Mouse (Mus musculus) brown adipose tissue, adult 24 weeks (tissue): Measurements from ENCODE around the gene Atxn7l1. TPM values are rescaled to one million over a fixed set of nuclear protein-coding genes. Genes with fewer than 3 reads are reported as not detected.
A peak's percentile ranks its signal among the peaks of the same experiment; 100 is the strongest.

Source experiments
- H3K27ac ChIP-seq: fragments of 200-500 bp; replicated peaks from 2 replicates; pipeline ENCODE4 v1.5.1; 2012; ENCODE audit warnings: low read depth, mild to moderate bottlenecking, low read length
- H3K4me1 ChIP-seq: fragments of 200-500 bp; 2 replicates; pipeline ENCODE4 v1.6.1; 2012; ENCODE audit warnings: low read length, mixed read lengths; ENCODE audit not compliant: control insufficient read depth, insufficient read depth, insufficient read length
- H3K4me3 ChIP-seq: fragments of 200-500 bp; 2 replicates; pipeline ENCODE4 v1.5.1; 2012; ENCODE audit warnings: low read depth, mild to moderate bottlenecking, low read length, moderate library complexity; ENCODE audit not compliant: insufficient read depth
- polyA plus RNA-seq: library from polyadenylated mRNA; stranded (reverse); fragments of >200 nt; gene quantifications from 2 replicates; pipeline ENCODE4 v1.2.4, GENCODE M21; 2012; ENCODE audit not compliant: missing spikeins, insufficient read depth, insufficient read length

Atxn7l1 gene
- polyA plus RNA-seq = 17.2 and 22.9 TPM in 2 replicates

GRCm38 (mm10) chr12:33147497-33148267 is at the start of gene Atxn7l1:
Gene Atxn7l1 (plus strand): TSS chr12:33147693.
- peak within 1 kb of the TSS; percentile 78 for H3K27ac ChIP-seq
- peak within 1 kb of the TSS; percentile 78 for H3K4me3 ChIP-seq
- peaks cover 16% of the 10 kb centered on the region for H3K4me1 ChIP-seq

GRCm38 (mm10) chr12:33101627-33102026 is 45.9 kb upstream of the Atxn7l1 start:
- Histone ChIP-seq H3K4me1 (no peaks in the 10 kb centered on the region), H3K27ac (no peak overlapping the region), H3K4me3 (no peak overlapping the region)

GRCm38 (mm10) chr12:33102342-33103115 is 45.0 kb upstream of the Atxn7l1 start:
- Histone ChIP-seq H3K27ac (no peak overlapping the region), H3K4me1 (no peaks in the 10 kb centered on the region), H3K4me3 (no peak overlapping the region)

GRCm38 (mm10) chr12:33105724-33106123 is 41.8 kb upstream of the Atxn7l1 start:
- H3K4me1 ChIP-seq = peaks cover 4% of the 10 kb centered on the region; the same call in 1 of the 2 replicates
- no peak overlapping the region for H3K4me3 ChIP-seq
- H3K27ac ChIP-seq = no peak overlapping the region

GRCm38 (mm10) chr12:33106438-33107167 is 40.9 kb upstream of the Atxn7l1 start:
- Histone ChIP-seq H3K4me3 (no peak overlapping the region), H3K4me1 (peaks cover 4% of the 10 kb centered on the region; the same call in 1 of the 2 replicates), H3K27ac (no peak overlapping the region)

- peaks cover 4% of the 10 kb centered on the region; the same call in 1 of the 2 replicates for H3K4me1 ChIP-seq
- H3K4me3 ChIP-seq = no peak overlapping the region
- H3K27ac ChIP-seq = no peak overlapping the region
Measured at GRCm38 (mm10) chr12:33109531-33109930, 38.0 kb upstream of the Atxn7l1 start.

GRCm38 (mm10) chr12:33110894-33111471 is 36.5 kb upstream of the Atxn7l1 start:
- Histone ChIP-seq H3K4me1 (peaks cover 4% of the 10 kb centered on the region; the same call in 1 of the 2 replicates), H3K27ac (peak overlapping the region; percentile 62), H3K4me3 (no peak overlapping the region)

GRCm38 (mm10) chr12:33118624-33119301 is 28.7 kb upstream of the Atxn7l1 start:
- Histone ChIP-seq H3K4me1 (no peaks in the 10 kb centered on the region), H3K4me3 (no peak overlapping the region), H3K27ac (no peak overlapping the region)

- H3K4me3 ChIP-seq = no peak overlapping the region
- no peak overlapping the region for H3K27ac ChIP-seq
- H3K4me1 ChIP-seq = peaks cover 11% of the 10 kb centered on the region
Measured at GRCm38 (mm10) chr12:33125594-33126227, 21.8 kb upstream of the Atxn7l1 start.

GRCm38 (mm10) chr12:33126243-33126642 is 21.2 kb upstream of the Atxn7l1 start:
- H3K4me3 ChIP-seq = no peak overlapping the region
- H3K27ac ChIP-seq = no peak overlapping the region
- H3K4me1 ChIP-seq = peaks cover 11% of the 10 kb centered on the region

- Histone ChIP-seq H3K4me3 (no peak overlapping the region), H3K4me1 (peaks cover 11% of the 10 kb centered on the region)
Measured at GRCm38 (mm10) chr12:33128121-33128520, 19.4 kb upstream of the Atxn7l1 start.

GRCm38 (mm10) chr12:33128702-33129101 is 18.8 kb upstream of the Atxn7l1 start:
- Histone ChIP-seq H3K27ac (no peak overlapping the region), H3K4me1 (peaks cover 11% of the 10 kb centered on the region), H3K4me3 (no peak overlapping the region)

More at GRCm38 (mm10) chr12:33128121-33128520, 19.4 kb upstream of the Atxn7l1 start:
- no peak overlapping the region for H3K27ac ChIP-seq

- H3K27ac ChIP-seq = no peak overlapping the region
- H3K4me3 ChIP-seq = no peak overlapping the region
- peaks cover 11% of the 10 kb centered on the region for H3K4me1 ChIP-seq
Measured at GRCm38 (mm10) chr12:33129410-33129809, 18.1 kb upstream of the Atxn7l1 start.

GRCm38 (mm10) chr12:33130401-33130800 is 17.1 kb upstream of the Atxn7l1 start:
- peaks cover 11% of the 10 kb centered on the region for H3K4me1 ChIP-seq
- H3K4me3 ChIP-seq = no peak overlapping the region
- no peak overlapping the region for H3K27ac ChIP-seq
